Mouse (Mus musculus) lung, adult 18-20 months (tissue): Measurements from ENCODE around the gene Diaph2.
"Not testable (repeated sequence)": the region's sequence is repeated elsewhere in the genome, so short reads cannot be mapped to it uniquely, and the experiment has no call there.

Experiments used
- DNase-seq, 2 experiments: peaks; one replicate each; pipeline ENCODE4 v3.0.0; 2022; ENCODE audit warnings: mixed read lengths in 2 of 2

Diaph2 gene

GRCm38 (mm10) chrX:129749571-129750061 lies at the start of gene Diaph2:
TSS of gene Diaph2 (plus strand) at chrX:129749742.
- peak; percentile 88 to 89 for DNase-seq

GRCm38 (mm10) chrX:129701634-129702312 lies 47.8 kb upstream of the Diaph2 start:
- no peak for DNase-seq

- no peak for DNase-seq
Measured at GRCm38 (mm10) chrX:129709656-129710055, 39.9 kb upstream of the Diaph2 start.

- DNase-seq: no peak
Measured at GRCm38 (mm10) chrX:129728717-129729220, 20.8 kb upstream of the Diaph2 start.

- peak in 1 of 2 experiments; percentile 19 for DNase-seq
Measured at GRCm38 (mm10) chrX:129736562-129736961, 13.0 kb upstream of the Diaph2 start.

- DNase-seq: no peak
Measured at GRCm38 (mm10) chrX:129739226-129739625, 10.3 kb upstream of the Diaph2 start.

- DNase-seq: no peak
Measured at GRCm38 (mm10) chrX:129742981-129743380, 6.6 kb upstream of the Diaph2 start.

- no peak for DNase-seq
Measured at GRCm38 (mm10) chrX:129745976-129746375, 3.6 kb upstream of the Diaph2 start.

- DNase-seq: no peak
Measured at GRCm38 (mm10) chrX:129749102-129749501, 440 bp upstream of the Diaph2 start.

GRCm38 (mm10) chrX:129750094-129750569 lies 590 bp downstream of the Diaph2 start:
- DNase-seq: peak; percentile 10 to 25

GRCm38 (mm10) chrX:129750606-129751005 lies 1.1 kb downstream of the Diaph2 start:
- peak; percentile 4 to 8 for DNase-seq

GRCm38 (mm10) chrX:129756606-129757005 lies 7.1 kb downstream of the Diaph2 start:
- no peak for DNase-seq

GRCm38 (mm10) chrX:129762649-129763048 lies 13.1 kb downstream of the Diaph2 start:
- no peak for DNase-seq

GRCm38 (mm10) chrX:129765378-129765777 lies 15.8 kb downstream of the Diaph2 start:
- no peak for DNase-seq

GRCm38 (mm10) chrX:129766811-129767210 lies 17.3 kb downstream of the Diaph2 start:
- no peak for DNase-seq

GRCm38 (mm10) chrX:129770625-129771024 lies 21.1 kb downstream of the Diaph2 start:
- DNase-seq: no peak

GRCm38 (mm10) chrX:129773556-129774255 lies 24.2 kb downstream of the Diaph2 start:
- DNase-seq: no peak

- no peak for DNase-seq
Measured at GRCm38 (mm10) chrX:129774478-129774877, 24.9 kb downstream of the Diaph2 start.

GRCm38 (mm10) chrX:129776761-129777160 lies 27.2 kb downstream of the Diaph2 start:
- DNase-seq: no peak

- no peak for DNase-seq
Measured at GRCm38 (mm10) chrX:129777404-129777962, 27.9 kb downstream of the Diaph2 start.

GRCm38 (mm10) chrX:129781844-129782243 lies 32.3 kb downstream of the Diaph2 start:
- no peak for DNase-seq

GRCm38 (mm10) chrX:129784062-129784461 lies 34.5 kb downstream of the Diaph2 start:
- peak in 1 of 2 experiments; percentile 7 for DNase-seq

- not testable (repeated sequence) for DNase-seq
Measured at GRCm38 (mm10) chrX:129799920-129800319, 50.4 kb downstream of the Diaph2 start.
